Mouse (Mus musculus) ovary, adult 18-20 months (tissue): ENCODE results near the gene Erbb3.
"Not testable (repeated sequence)": the region's sequence is repeated elsewhere in the genome, so short reads cannot be mapped to it uniquely, and the experiment has no call there.

ENCODE experiments used
- DNase-seq: peaks from one replicate; pipeline ENCODE4 v3.0.0; 2022; ENCODE audit warnings: low spot score, mixed read lengths

The Erbb3 gene

DNA sequence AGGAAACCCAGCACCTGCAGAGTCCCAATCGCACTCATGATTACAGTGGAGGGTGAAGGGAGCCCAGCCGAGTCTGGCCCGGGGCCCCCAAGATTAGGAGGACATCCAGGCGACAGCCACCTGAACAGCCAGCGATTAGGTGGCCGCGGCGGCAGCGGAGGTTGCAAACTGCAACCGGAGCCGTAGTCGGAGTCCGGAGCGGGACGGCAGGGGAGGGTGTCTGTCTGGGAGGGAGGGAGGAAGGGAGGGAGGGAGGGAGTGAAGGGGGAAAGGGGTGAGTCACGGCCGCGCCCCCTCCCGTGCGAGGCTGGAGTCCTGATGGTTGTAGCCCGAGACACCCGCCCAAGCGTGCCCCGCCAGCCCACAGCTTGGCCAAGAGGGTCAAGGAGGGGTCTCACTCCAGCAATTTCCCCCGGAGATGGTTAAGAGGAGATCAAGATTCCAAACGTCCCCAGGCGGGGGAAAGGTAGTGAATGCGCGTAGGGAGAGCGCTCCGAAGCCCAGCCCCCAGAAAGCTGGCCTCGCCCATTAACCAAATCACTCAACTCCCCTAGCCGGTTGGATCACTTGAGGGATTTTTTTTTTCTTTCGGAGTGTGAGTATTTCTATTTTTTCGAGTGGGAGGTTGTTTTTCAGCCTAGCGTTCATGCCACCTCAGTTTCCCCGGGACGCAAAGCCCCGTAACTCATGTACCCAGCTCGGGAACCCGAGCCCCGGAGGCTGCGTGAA is at the start of gene Erbb3:
Erbb3 (minus strand) TSS at position 189 of the 729 bp plus-strand sequence.
- peak; percentile 23 for DNase-seq

DNA sequence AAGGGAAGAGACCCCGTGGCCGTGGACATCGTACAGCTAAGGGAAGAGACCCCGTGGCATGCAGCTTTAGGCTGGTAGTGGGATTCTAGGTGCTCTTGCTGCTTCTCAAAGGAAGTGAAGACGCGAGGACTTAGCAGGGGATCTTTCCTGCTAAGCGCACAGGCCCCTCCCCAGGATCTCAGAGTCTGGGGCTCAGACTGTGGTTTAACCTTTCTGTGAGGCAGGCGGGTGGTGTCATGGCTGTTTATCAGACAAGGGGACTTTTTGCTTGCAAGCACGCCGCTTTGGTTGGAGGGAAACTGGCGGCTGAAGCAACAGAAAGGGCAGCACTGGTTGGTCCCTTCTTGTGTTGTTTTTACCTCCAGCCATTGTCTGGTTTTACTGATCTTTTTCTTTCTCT is 47.6 kb upstream of the Erbb3 start:
- no peak for DNase-seq

DNA sequence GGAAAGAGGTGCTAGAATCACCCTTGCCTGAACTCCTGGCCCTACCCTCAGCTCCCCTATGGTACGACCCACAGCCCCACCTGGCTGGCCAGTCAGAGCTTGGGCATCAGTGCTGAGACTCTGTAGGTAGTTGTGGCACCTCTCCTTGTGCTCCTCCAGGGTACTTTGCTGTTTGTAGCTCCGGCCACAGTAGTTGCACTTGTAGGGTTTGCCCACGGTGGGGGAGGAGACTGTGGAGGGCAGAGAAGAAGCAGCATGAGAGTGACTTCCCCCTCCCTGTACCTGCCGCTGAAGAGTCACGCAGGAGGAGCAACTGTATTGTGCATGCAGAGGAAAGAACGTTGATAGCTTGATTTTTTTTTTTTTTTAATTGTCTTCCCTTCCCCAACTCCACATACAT is 47.1 kb upstream of the Erbb3 start:
- no peak for DNase-seq

GRCm38 (mm10) chr10:128635697-128636096 is 46.2 kb upstream of the Erbb3 start:
- DNase-seq = no peak

DNA sequence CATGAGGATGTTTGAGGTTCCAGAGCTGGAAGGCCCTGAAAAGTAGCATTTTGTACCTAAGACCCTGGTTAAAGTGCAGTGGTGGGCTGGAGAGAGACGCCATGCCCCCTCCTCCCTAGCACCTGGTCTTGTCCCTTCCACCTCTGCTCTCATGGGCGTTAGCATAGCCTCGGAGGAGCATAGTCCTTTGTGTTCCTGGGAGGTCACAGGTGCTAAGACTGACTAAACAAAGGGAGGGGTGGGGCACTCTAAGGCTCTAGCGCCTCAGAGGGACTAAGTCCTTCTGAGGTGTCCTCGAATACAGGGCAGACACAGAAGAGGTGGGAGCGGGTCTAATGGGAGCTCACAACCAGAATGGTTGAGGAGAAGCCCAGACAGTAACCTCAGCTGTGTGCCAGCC is 42.1 kb upstream of the Erbb3 start:
- DNase-seq = no peak

DNA sequence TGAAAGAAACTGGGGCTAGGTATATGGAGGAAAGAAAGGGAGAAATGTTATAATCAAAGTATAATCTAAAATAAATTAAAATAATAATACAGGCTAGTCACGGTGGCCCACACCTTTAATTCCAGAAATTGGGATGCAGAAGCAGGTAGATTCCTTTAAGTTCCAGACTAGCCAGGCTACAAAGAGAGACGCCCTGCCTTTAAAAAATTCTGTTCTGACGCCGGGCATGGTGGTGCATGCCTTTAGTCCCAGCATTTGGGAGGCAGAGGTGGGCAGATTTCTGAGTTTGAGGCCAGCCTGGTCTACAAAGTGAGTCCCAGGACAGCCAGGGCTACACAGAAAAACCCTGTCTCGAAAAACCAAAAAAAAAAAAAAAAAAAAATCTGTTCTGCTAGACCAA is 40.9 kb upstream of the Erbb3 start:
- not testable (repeated sequence) for DNase-seq

GRCm38 (mm10) chr10:128629746-128630145 is 40.3 kb upstream of the Erbb3 start:
- DNase-seq = no peak

- DNase-seq = no peak
Observed at GRCm38 (mm10) chr10:128627398-128628317, 38.2 kb upstream of the Erbb3 start.

DNA sequence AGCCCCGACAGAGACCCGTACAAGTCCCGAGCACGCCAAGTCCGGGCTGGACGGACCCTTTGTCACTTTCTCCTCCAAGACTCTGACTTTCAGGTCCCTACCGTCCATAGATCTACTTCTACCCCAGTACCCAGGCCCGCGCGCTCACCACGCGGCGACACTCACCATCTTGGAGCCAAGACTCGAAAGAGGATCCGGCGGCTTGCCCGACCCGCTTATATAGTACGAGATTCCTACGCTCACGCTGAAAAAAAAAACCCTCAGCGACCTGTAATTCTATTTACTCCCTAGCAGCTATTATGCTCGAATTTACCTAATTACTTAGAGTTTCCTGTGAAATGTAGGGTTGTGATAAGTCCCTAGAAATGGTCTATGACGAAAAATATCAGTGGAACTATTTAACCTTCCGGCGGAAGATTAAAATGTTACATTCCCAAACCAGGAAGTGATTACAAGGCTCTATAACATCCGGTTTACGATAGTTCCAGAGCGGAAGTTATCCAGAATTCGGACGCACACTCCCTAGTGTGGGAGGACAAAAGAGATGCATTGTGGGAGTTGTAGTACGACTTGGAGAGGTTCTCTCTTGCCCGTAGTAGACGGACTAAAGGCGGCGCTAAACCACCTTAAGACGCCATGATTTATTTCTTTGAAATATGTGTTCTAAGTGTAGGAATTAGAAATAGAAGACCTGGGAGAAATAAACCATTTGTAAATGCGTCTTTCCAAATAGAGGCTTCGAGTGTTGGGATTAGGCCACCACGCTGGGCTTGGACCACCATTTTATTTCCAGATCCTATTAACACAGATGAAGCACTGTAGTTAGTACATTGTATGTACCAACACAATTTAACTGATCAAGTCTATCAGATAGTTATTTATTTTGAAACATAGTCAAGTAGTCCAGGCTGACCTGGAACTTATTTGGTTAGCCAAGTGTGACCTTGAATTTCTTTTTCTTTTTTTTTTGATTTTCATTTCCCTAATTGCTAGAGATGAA is 37.2 kb upstream of the Erbb3 start, which contains the start of gene Rps26:
Rps26 (minus strand) TSS at position 437 of the 1,000 bp plus-strand sequence.
- peak; percentile 90 for DNase-seq

DNA sequence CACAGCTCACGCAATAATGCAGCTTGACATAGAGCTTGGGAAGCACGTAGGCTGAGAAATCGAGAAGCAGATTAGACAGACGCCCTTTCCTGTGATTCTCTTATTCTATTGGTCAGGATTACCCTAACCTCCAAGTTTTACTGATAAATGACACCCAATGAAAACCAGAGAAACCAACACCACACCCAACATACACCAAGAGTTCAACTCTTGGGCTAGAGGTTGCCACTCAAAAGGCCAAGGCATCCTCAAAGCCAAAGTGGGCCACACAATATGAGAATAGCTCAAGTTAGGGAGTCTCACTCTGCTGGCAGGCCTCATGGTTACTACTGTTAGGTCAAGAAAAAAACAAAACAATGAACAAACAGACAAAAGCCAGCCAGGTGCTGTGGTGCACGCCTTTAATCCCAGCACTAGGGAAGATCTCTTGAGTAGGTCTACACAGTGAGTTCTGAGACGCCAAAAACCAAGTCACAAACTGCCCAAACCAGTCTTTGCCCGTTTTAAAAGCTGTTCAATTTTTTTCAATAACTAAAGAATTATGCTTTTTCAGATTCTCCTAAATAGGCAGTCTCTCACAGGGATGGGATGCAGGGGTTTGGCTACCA is 35.9 kb upstream of the Erbb3 start:
- DNase-seq = no peak

DNA sequence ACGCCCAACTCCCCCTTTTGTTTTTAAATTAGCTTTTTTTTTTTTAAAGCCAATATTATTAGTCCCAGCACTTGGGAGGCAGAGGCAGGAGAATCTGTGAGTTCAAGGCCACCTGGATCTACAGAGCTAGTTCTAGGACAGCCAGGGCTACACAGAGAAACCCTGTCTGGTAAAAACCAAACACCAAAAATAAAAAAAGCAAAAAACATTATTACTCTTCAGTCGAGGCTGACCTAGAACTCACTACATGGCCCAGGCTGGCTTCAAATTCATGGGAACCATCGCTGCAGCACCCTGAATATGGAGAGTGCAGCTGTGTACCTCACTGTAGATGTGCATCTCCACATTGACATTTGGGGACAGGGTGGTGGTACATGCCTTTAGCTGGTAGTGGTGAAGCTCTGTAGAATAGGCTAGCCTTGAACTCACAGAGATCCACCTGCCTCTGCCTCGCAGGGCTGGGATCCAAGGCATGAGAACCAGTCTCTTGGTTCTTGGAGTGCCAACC is 33.7 kb upstream of the Erbb3 start:
- not testable (repeated sequence) for DNase-seq

- DNase-seq = no peak
Observed at GRCm38 (mm10) chr10:128622702-128623101, 33.2 kb upstream of the Erbb3 start.

DNA sequence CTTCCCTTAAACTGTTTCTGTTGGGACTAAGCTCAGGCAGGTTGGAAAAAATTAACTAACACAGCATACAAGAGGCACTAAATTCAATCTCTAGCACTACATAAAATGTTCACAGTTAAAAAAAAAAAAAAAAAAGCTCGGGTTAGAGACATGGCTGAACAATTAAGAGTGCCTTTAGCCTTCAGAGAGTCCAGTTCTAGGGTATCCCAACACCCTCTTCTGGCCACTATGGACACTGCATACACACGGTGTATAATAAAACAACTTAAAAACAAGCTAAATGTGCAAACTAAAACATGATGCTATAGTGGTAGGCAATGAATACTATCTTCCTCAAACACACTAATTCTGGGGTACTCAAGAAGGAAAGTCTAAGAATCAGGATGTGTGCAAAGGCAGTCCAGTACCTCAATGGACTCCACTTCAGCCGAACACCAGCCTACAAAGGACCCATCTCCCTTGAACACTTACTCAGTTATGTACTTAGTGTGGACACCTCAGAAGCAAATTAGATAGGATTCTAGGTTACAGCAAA is 32.6 kb upstream of the Erbb3 start:
- DNase-seq = no peak

DNA sequence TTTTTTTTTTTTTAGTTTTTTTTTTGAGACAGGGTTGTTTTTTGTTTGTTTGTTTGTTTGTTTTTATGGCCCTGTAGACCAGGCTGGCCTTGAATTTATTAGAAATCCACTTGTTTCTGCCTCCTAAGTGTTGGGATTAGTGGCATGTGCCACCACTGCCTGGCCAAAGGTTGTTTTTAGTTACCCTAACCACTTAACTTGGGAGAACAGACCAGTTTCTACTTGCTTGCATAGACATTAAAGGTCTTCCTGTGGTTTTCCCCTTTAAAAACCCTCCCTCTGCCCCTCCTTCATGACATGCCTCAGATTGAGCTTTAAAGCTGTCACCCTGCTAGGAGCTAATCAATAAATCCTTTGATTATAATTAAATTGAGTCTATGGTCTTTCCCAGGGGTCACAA is 30.8 kb upstream of the Erbb3 start:
- DNase-seq = no peak

DNA sequence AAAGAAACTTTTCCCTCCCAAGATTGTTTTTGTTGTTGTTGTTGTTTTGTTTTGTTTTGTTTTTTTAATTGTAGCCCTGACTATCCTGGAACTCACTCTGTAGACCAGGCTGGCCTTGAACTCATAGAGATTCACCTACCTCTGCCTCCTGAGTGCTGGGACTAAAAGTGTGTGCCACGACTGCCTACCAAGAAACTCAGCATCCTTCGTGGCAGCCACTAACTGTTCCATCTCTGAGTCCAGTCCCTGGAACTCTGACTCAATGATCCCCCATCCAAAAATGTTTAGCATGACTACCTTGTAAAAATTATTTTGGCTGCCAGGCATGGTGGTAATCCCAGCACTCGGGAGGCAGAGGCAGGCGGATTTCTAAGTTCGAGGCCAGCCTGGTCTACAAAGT is 29.7 kb upstream of the Erbb3 start:
- DNase-seq = not testable (repeated sequence)

GRCm38 (mm10) chr10:128618570-128618969 is 29.1 kb upstream of the Erbb3 start:
- DNase-seq = no peak

GRCm38 (mm10) chr10:128615798-128616448 is 26.5 kb upstream of the Erbb3 start:
- DNase-seq = not testable (repeated sequence)

GRCm38 (mm10) chr10:128614934-128615333 is 25.5 kb upstream of the Erbb3 start:
- no peak for DNase-seq

DNA sequence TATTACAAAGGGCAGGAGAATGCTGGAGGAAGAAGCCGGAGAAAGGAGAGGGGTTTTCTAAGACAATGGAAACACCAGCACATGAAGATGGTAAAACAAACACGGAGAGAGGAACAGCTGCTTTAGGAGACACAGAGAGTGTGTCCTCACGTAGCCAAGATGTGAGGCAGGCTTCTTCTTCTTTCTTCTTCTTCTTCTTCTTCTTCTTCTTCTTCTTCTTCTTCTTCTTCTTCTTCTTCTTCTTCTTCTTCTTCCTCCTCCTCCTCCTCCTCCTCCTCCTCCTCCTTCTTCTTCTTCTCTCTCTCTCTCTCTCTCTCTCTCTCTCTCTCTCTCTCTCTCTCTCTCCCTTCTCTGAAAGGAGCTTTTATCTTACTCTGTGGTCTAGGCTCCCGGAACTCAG is 24.4 kb upstream of the Erbb3 start:
- not testable (repeated sequence) for DNase-seq

- no peak for DNase-seq
Observed at GRCm38 (mm10) chr10:128613154-128613440, 23.6 kb upstream of the Erbb3 start.
